Mouse (Mus musculus) thymus, adult 2 months (tissue): Measurements from ENCODE around the gene Pde6d. TPM values are rescaled to one million over a fixed set of nuclear protein-coding genes. Genes with fewer than 3 reads are reported as not detected.
"Not testable (repeated sequence)": the region's sequence is repeated elsewhere in the genome, so short reads cannot be mapped to it uniquely, and the experiment has no call there.

Source experiments
- DNase-seq: peaks from one replicate; pipeline ENCODE4 v3.0.0; 2021
- H3K27ac ChIP-seq: fragments of 200-500 bp; 2 replicates; pipeline ENCODE4 v1.5.1; 2012; ENCODE audit warnings: low read length, control low read depth; ENCODE audit not compliant: control insufficient read depth, insufficient read depth
- H3K27me3 ChIP-seq: fragments of 200-500 bp; 2 replicates; pipeline ENCODE4 v1.6.1; 2012; ENCODE audit warnings: mild to moderate bottlenecking, low read length, moderate library complexity, mixed read lengths; ENCODE audit not compliant: control insufficient read depth, insufficient read depth
- H3K36me3 ChIP-seq: fragments of 200-500 bp; 2 replicates; pipeline ENCODE4 v1.6.1; 2012; ENCODE audit warnings: mild to moderate bottlenecking, low read length, moderate library complexity; ENCODE audit not compliant: control insufficient read depth, insufficient read depth
- H3K4me1 ChIP-seq: fragments of 200-500 bp; replicated peaks from 2 replicates; pipeline ENCODE4 v1.6.1; 2012; ENCODE audit warnings: low read length; ENCODE audit not compliant: control insufficient read depth, insufficient read depth
- H3K4me3 ChIP-seq: fragments of 200-500 bp; 2 replicates; pipeline ENCODE4 v1.5.1; 2012; ENCODE audit warnings: mild to moderate bottlenecking, low read length, control low read depth, moderate library complexity; ENCODE audit not compliant: control insufficient read depth, insufficient read depth
- CTCF ChIP-seq: fragments of 200-500 bp; IDR thresholded peaks from 2 replicates; pipeline ENCODE4 v1.5.1; 2012; ENCODE audit warnings: mild to moderate bottlenecking, control low read depth, low read length, moderate library complexity, borderline replicate concordance; ENCODE audit not compliant: control insufficient read depth, poor library complexity, insufficient read depth; ENCODE audit errors: extremely low read depth
- POLR2A ChIP-seq: fragments of 200-500 bp; IDR thresholded peaks from 2 replicates; pipeline ENCODE4 v1.6.1; 2012; ENCODE audit warnings: mild to moderate bottlenecking, low read length, control low read depth, moderate library complexity; ENCODE audit not compliant: control insufficient read depth, poor library complexity, insufficient read depth; ENCODE audit errors: extremely low read depth
- WGBS: fragments of 180-500 bp; shearing (Covaris S2); methylation state at CpG from one replicate; pipeline ENCODE4 v1.1.7; 2018; 5-methylcytosine and 5-hydroxymethylcytosine counted together
- polyA plus RNA-seq: library from polyadenylated mRNA; depleted of rRNA; stranded (reverse); fragments of >200 nt; gene quantifications from 2 replicates; pipeline ENCODE4 v1.2.3, GENCODE M21; 2012

Pde6d gene
- polyA plus RNA-seq, 1 experiment = 23.4 TPM

DNA sequence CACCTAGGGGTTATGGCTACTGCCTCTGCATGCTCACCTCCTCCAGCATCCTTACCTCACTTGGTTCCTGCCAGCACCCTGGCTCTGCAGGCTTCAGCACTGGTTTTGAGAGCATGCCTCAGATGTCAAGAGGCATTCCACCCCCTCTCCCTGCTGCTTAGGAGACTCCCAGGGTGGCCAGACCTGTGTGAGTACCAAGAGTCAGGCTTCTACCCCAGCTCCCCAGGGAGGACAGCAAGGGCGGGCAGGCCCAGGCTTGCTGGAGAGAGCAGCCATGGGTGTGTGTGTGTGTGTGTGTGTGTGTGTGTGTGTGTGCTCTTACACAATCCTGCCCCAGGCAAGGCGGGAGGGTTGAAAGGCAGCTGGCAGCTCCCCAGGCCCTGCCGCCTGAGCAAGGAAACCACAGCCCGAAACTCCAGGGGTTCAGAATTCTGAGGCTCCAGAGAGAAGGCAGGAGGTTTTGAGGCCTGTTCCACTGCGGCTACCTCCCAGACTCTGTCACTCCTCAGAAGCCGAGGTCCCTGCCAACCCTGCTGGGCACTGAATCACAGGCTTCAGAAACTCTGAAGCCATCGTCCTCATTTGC is 60.0 kb downstream of the Pde6d start:
- TF ChIP-seq POLR2A (no peak), CTCF (no peak)
- peaks cover 32% of the 10 kb centered on the region for H3K4me1 ChIP-seq
- H3K27ac ChIP-seq = peak overlapping the region; percentile 20; the same call in 1 of the 2 replicates
- no peaks in the 10 kb centered on the region for H3K27me3 ChIP-seq
- DNase-seq = no peak
- no peaks in the 10 kb centered on the region for H3K36me3 ChIP-seq
- WGBS = 14% methylated on average over 7 of the region's 7 CpGs
- H3K4me3 ChIP-seq = no peak overlapping the region

DNA sequence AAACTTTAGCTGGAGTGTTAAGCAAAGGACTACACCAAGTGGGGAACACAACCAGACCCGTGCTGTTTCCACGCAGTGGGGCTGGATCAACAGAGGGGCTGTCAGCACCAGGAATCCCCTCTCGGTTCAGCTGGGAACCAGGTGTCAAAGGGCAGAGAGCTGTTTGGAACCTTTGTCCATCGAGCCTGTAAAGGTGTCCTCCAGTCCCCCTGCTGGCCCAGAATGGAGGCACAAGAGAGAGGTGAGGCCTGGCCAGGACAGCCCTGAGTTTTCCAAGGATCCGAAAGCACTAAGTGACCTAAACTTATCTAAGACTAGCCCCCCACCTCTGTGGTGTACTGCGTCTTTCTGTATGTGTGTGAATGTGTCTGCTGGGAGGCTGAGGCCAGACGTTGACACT is 62.1 kb downstream of the Pde6d start:
- WGBS = 76% methylated on average over 7 of the region's 7 CpGs
- TF ChIP-seq POLR2A = no peak
- TF ChIP-seq CTCF = peak; percentile 43; the same call in 1 of the 2 replicates
- Histone ChIP-seq H3K4me1 (peaks cover 35% of the 10 kb centered on the region), H3K36me3 (no peaks in the 10 kb centered on the region), H3K27me3 (no peaks in the 10 kb centered on the region), H3K27ac (no peak overlapping the region), H3K4me3 (no peak overlapping the region)
- no peak for DNase-seq

GRCm38 (mm10) chr1:86517076-86517475 is 65.4 kb downstream of the Pde6d start:
- no peak for DNase-seq
- 88% methylated on average over 3 of the region's 3 CpGs for WGBS
- no peak overlapping the region for H3K27ac ChIP-seq
- H3K27me3 ChIP-seq = no peaks in the 10 kb centered on the region
- TF ChIP-seq POLR2A (no peak), CTCF (no peak)
- H3K36me3 ChIP-seq = no peaks in the 10 kb centered on the region
- peaks cover 20% of the 10 kb centered on the region for H3K4me1 ChIP-seq
- H3K4me3 ChIP-seq = no peak overlapping the region

DNA sequence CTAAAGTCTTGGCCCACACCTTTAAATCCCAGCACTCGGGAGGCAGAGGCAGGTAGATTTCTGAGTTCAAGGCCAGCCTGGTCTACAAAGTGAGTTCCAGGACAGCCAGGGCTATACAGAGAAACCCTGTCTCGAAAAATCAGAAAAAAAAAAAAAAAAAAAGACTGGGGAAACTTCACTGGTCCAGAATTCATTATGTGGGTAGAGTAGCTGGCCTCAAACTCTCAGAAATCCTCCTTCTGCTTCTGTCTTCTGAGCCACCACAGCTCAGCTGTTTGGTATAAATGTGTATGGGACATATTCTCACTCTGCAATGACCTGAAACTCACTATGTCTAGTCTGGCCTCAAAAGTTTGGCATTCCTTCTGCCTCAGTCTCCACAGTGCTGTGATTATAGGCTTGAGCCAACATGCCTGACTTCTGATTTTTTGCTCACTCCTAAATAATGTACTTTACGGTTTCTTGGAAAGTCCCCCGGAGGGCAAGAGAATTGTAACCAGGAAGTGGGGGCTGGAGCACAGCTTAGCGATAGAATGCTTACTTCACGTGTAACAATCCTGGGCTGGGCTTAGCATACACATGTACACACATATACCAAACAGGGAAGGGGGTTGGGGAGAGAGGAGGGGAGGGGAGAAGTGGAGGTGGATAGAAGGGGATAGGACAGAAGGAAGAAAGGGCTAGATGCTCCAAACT is 66.6 kb downstream of the Pde6d start:
- Histone ChIP-seq H3K36me3 (no peaks in the 10 kb centered on the region), H3K27me3 (no peaks in the 10 kb centered on the region), H3K4me1 (peaks cover 13% of the 10 kb centered on the region), H3K27ac (peak overlapping the region; percentile 15; the same call in 1 of the 2 replicates), H3K4me3 (no peak overlapping the region)
- DNase-seq = no peak
- TF ChIP-seq CTCF (no peak), POLR2A (no peak)
- 30% methylated on average over 6 of the region's 6 CpGs for WGBS

DNA sequence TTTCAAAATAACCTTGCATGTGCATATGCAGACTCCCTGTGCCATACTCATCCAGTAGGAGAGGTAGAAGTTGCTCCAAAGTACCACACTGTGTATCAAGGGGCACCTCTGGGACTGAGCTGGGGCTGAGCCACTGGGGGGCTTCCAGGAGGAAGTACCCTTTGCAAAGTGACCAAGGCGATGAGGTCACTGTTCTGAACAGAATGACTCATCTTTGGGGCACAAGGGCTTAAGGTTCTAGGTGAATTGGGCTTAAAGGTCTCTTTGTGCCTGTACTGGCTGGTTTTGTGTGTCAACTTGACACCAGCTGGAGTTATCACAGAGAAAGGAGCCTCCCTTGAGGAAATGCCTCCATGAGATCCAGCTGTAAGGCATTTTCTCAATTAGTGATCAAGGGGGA is 69.4 kb downstream of the Pde6d start:
- 90% methylated on average over 1 of the region's 1 CpGs for WGBS
- H3K4me3 ChIP-seq, H3K36me3 ChIP-seq, H3K27me3 ChIP-seq, H3K27ac ChIP-seq, DNase-seq: not testable (repeated sequence)
- peaks cover 27% of the 10 kb centered on the region for H3K4me1 ChIP-seq

DNA sequence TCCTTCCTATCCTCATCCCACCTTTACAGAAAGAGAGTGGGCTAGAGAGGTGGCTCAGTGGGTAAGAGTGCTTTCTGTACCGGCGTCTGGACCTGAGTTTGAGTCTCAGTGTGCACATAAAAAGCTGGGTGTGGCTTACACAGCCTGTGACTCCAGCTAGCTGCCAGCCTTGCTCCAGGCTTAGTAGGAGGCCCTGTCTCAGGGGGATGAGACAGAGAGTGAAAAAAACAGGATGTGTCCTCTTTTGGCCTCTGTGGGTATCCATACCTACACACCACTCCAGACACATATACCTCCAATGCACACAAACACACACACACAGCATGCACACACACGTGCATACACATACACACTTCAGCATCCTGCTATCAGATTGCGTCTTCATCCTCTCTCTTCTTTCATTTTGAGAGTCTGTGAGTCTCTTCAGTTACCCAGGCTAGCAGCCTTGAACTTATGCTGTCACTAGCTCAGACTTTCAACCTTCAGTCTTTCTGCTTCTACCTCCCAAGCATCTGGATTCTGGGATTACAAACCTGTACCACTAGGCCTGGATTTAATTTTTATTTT is 70.2 kb downstream of the Pde6d start:
- H3K4me3 ChIP-seq = no peak overlapping the region
- no peak overlapping the region for H3K27ac ChIP-seq
- DNase-seq = no peak
- no peaks in the 10 kb centered on the region for H3K36me3 ChIP-seq
- H3K4me1 ChIP-seq = peaks cover 27% of the 10 kb centered on the region
- no peaks in the 10 kb centered on the region for H3K27me3 ChIP-seq
- 92% methylated on average over 4 of the region's 4 CpGs for WGBS
- TF ChIP-seq CTCF = no peak
- no peak for TF ChIP-seq POLR2A

DNA sequence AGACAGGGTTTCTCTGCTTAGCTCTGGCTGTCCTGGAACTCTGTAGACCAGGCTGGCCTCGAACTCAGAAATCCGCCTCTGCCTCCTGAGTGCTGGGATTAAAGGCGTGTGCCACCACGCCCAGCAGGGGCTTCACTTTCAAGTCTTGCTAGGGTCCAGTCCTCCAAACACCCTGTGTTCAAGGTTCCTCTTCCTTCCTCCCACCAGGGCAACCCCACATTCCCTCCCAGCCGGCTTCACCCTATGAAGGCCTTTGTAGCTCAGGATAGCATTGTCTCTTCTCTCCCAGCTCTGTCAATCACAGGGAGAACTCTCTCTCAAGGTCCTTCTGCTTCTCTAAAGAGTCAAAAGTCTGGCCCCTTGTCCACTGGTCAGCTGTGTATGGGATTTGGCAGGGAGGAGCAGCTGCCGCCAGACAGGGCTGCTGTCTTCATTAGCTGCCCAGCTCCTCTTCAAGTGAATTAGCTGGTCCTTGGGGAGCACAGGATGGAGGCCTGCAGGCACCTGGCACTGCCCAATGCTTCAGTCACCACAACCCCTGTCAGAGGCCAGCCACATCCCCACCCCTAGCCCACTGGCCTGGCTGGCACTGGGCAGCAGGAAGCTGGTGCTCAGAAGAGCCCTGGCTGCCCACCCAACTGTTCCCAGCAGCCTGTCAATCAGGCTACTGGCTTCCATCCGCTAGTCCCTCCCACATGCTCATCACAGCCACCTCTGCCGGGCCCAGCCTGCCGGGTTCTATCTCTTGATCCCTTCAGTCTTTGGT is 71.6 kb downstream of the Pde6d start:
- Histone ChIP-seq H3K4me1 (peaks cover 26% of the 10 kb centered on the region), H3K27ac (no peak overlapping the region), H3K27me3 (no peaks in the 10 kb centered on the region), H3K36me3 (no peaks in the 10 kb centered on the region), H3K4me3 (no peak overlapping the region)
- TF ChIP-seq POLR2A (no peak), CTCF (no peak)
- no peak for DNase-seq
- 78% methylated on average over 9 of the region's 9 CpGs for WGBS
